Mouse (Mus musculus) small intestine, adult 2 months (tissue): ENCODE measurements around the gene Kcnn4. TPM values are rescaled to one million over a fixed set of nuclear protein-coding genes. Genes with fewer than 3 reads are reported as not detected.

Experiments
- H3K27ac ChIP-seq: fragments of 200-500 bp; 2 replicates; pipeline ENCODE4 v1.5.1; 2012; ENCODE audit warnings: low read depth, low read length, control low read depth, inconsistent platforms; ENCODE audit not compliant: insufficient read depth
- H3K27me3 ChIP-seq: fragments of 200-500 bp; 2 replicates; pipeline ENCODE4 v1.6.1; 2012; ENCODE audit warnings: mild to moderate bottlenecking, moderate library complexity, low read length, inconsistent platforms; ENCODE audit not compliant: control insufficient read depth, insufficient read depth
- H3K36me3 ChIP-seq: fragments of 200-500 bp; 2 replicates; pipeline ENCODE4 v1.6.1; 2012; ENCODE audit warnings: mild to moderate bottlenecking, low read length, control low read depth, inconsistent platforms; ENCODE audit not compliant: control insufficient read depth, insufficient read depth
- H3K4me1 ChIP-seq: fragments of 200-500 bp; 2 replicates; pipeline ENCODE4 v1.6.1; 2012; ENCODE audit warnings: low read length, inconsistent platforms, mixed read lengths; ENCODE audit not compliant: control insufficient read depth, insufficient read depth, insufficient read length
- H3K4me3 ChIP-seq: fragments of 200-500 bp; 2 replicates; pipeline ENCODE4 v1.5.1; 2012; ENCODE audit warnings: low read depth, mild to moderate bottlenecking, control low read depth, inconsistent platforms, low read length, moderate library complexity
- CTCF ChIP-seq: fragments of 200-500 bp; IDR thresholded peaks from 2 replicates; pipeline ENCODE4 v1.5.1; 2012; ENCODE audit warnings: low read depth, mild to moderate bottlenecking, control low read depth, inconsistent platforms, low read length, moderate library complexity, mixed read lengths; ENCODE audit not compliant: insufficient replicate concordance, insufficient read length; ENCODE audit errors: extremely low read depth
- POLR2A ChIP-seq: fragments of 200-500 bp; IDR thresholded peaks from 2 replicates; pipeline ENCODE4 v1.6.1; 2012; ENCODE audit warnings: low read depth, mild to moderate bottlenecking, control low read depth, inconsistent platforms, low read length, moderate library complexity
- WGBS: fragments of 180-500 bp; shearing (Covaris S2); methylation state at CpG from one replicate; pipeline ENCODE4 v1.1.7; 2018; 5-methylcytosine and 5-hydroxymethylcytosine counted together
- polyA plus RNA-seq: library from polyadenylated mRNA; depleted of rRNA; stranded (reverse); fragments of >200 nt; gene quantifications from 2 replicates; pipeline ENCODE4 v1.2.3, GENCODE M21; 2012

Kcnn4 gene
- polyA plus RNA-seq, 1 experiment: 95.5 TPM

GRCm38 (mm10) chr7:24366716-24367632 is 3.1 kb upstream of the Kcnn4 start:
- TF ChIP-seq CTCF: no peak
- no peak for TF ChIP-seq POLR2A
- H3K4me3 ChIP-seq: no peak overlapping the region
- no peak overlapping the region for H3K27ac ChIP-seq
- no peaks in the 10 kb centered on the region for H3K36me3 ChIP-seq
- H3K4me1 ChIP-seq: peaks cover 34% of the 10 kb centered on the region
- no peaks in the 10 kb centered on the region for H3K27me3 ChIP-seq
- 38% methylated on average over 15 of the region's 15 CpGs for WGBS

DNA sequence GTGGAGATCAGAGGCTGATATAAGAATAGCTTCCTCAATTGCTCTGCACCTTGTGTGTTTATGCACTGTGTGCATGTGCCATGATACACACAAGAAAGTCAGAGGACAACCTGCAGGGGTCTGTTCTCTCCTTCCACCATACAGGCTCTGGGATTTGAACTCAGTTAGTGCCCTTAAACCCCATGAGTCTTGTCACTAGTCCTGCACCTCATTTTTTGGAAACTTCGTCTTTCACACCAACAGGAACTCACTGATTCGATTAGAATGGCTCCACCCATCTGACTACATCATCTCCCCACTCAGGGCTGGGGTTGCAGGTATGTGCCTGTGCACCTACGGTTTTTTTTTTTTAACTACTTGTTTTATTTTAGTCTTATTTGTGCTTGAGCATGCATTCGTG is 1.8 kb upstream of the Kcnn4 start:
- 57% methylated on average over 4 of the region's 4 CpGs for WGBS
- H3K36me3 ChIP-seq: no peaks in the 10 kb centered on the region
- H3K27me3 ChIP-seq: no peaks in the 10 kb centered on the region
- TF ChIP-seq POLR2A (no peak), CTCF (no peak)
- H3K4me3 ChIP-seq: no peak overlapping the region
- no peak overlapping the region for H3K27ac ChIP-seq
- H3K4me1 ChIP-seq: peaks cover 45% of the 10 kb centered on the region

DNA sequence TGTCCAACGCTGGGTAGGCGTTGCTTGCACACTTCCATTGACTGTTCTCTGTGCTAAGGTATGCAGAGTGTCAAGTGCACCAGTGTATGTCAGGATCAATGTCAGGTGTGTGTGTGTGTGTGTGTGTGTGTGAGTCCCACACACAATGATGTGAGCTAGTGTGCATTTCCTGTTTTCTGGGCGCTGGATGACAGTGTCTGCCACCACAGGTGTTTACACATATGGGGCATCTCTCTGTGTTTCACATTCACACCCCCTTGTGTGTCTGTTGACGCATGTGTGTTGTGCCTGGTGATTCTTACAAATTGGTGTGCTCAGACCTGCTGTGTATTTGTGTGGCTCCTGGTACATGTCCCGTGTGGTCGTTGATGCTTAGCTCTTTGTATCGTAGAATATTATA is 1.1 kb upstream of the Kcnn4 start:
- H3K27ac ChIP-seq: no peak overlapping the region
- H3K4me3 ChIP-seq: no peak overlapping the region
- no peaks in the 10 kb centered on the region for H3K27me3 ChIP-seq
- WGBS: 88% methylated on average over 7 of the region's 7 CpGs
- H3K4me1 ChIP-seq: peaks cover 45% of the 10 kb centered on the region
- TF ChIP-seq POLR2A (no peak), CTCF (no peak)
- no peaks in the 10 kb centered on the region for H3K36me3 ChIP-seq

DNA sequence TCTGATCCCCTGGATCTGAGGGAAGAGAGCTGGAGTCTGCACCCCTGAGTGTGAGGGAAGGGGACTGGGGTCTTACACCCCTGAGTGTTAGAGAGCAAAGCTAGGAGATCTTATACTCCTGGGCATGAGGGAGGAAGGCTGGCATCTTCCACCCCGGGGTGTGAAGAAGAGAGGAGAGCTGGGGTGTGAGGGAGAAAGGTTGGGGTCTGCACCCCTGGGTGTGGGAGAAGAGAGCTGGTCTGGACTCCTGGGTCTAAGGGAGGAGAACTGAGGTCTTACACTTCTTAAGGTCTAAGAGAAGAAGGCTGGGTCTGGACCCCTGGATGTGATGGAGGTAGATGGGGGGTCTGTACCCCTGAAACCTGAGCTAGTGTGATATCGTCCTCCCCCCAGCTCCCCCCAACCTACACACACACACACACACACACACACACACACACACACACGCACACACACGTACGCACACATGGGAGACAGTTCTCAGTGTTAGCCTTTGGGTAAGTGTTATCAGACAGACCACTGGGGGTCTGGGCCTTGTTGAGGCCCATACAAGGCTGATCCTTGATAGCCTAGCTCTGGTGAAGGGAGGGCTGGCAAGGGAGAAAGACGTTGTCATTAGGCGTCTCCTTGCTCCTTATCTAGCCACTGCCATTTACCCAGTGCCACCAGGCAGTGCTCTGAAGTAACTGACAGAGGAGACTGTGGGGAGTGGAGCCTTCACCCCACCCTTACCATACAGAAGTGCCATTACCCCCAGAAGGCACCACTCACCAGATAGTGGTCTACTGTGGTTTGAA is 1.1 kb downstream of the Kcnn4 start:
- Histone ChIP-seq H3K36me3 (no peaks in the 10 kb centered on the region), H3K4me3 (peak overlapping the region; percentile 76), H3K27me3 (no peaks in the 10 kb centered on the region), H3K4me1 (peaks cover 40% of the 10 kb centered on the region), H3K27ac (peak overlapping the region; percentile 94)
- TF ChIP-seq CTCF (no peak), POLR2A (no peak)
- WGBS: 19% methylated on average over 7 of the region's 7 CpGs

GRCm38 (mm10) chr7:24371809-24372145 is 1.7 kb downstream of the Kcnn4 start:
- 20% methylated on average over 3 of the region's 3 CpGs for WGBS

GRCm38 (mm10) chr7:24372300-24372699 is 2.2 kb downstream of the Kcnn4 start:
- H3K27me3 ChIP-seq: no peaks in the 10 kb centered on the region
- peaks cover 47% of the 10 kb centered on the region for H3K4me1 ChIP-seq
- 6% methylated on average over 7 of the region's 11 CpGs for WGBS
- TF ChIP-seq POLR2A: no peak
- TF ChIP-seq CTCF: no peak
- peaks cover 1% of the 10 kb centered on the region for H3K36me3 ChIP-seq
- peak overlapping the region; percentile 76 for H3K4me3 ChIP-seq
- peak overlapping the region; percentile 94 for H3K27ac ChIP-seq

More at GRCm38 (mm10) chr7:24371809-24372145, 1.7 kb downstream of the Kcnn4 start:
- Histone ChIP-seq H3K27ac (peak overlapping the region; percentile 94), H3K36me3 (no peaks in the 10 kb centered on the region), H3K4me3 (peak overlapping the region; percentile 76), H3K27me3 (no peaks in the 10 kb centered on the region), H3K4me1 (peaks cover 44% of the 10 kb centered on the region)
- TF ChIP-seq POLR2A (no peak), CTCF (no peak)

- peak overlapping the region; percentile 76 for H3K4me3 ChIP-seq
- H3K27ac ChIP-seq: peak overlapping the region; percentile 94
- H3K4me1 ChIP-seq: peaks cover 49% of the 10 kb centered on the region
- H3K27me3 ChIP-seq: no peaks in the 10 kb centered on the region
- TF ChIP-seq POLR2A: no peak
- TF ChIP-seq CTCF: no peak
- peaks cover 4% of the 10 kb centered on the region for H3K36me3 ChIP-seq
- WGBS: 8% methylated on average over 4 of the region's 4 CpGs
These were observed 2.7 kb downstream of the Kcnn4 start for GRCm38 (mm10) chr7:24372786-24373185.
